Mouse (Mus musculus) embryonic facial prominence, embryonic 11.5 days (tissue): ENCODE measurements at regions not wholly inside any gene's neighbourhood (a gene's known extent, or its start where the extent isn't known, plus 50 kb on each side); places are given as distances from the start of the nearest gene placed in this dataset.
A peak's percentile ranks its signal among the peaks of the same experiment; 100 is the strongest.

ENCODE experiments used
- ATAC-seq: fragments of 200-750 bp; cut with Nextera tagmentation; replicated peaks from 2 replicates; pipeline ENCODE4 v1.8.0; 2017; ENCODE audit warnings: low read depth; ENCODE audit not compliant: insufficient number of reproducible peaks, low FRiP score, low TSS enrichment
- DNase-seq: peaks from one replicate; pipeline ENCODE4 v3.0.0-alpha.2; 2015; ENCODE audit warnings: low spot score
- H3K27ac ChIP-seq: fragments of 300-500 bp; sonication (generic); replicated peaks from 2 replicates; pipeline ENCODE4 v1.5.1; 2014; ENCODE audit warnings: mild to moderate bottlenecking, low read depth, low read length, control low read depth
- H3K27me3 ChIP-seq: fragments of 300-500 bp; sonication (generic); 2 replicates; pipeline ENCODE4 v1.6.1; 2014; ENCODE audit warnings: mild to moderate bottlenecking, low read length, moderate library complexity, mixed read lengths; ENCODE audit not compliant: control insufficient read depth, insufficient read depth
- H3K36me3 ChIP-seq: fragments of 300-500 bp; sonication (generic); replicated peaks from 2 replicates; pipeline ENCODE4 v1.6.1; 2014; ENCODE audit warnings: low read depth, mild to moderate bottlenecking, low read length, moderate library complexity, mixed read lengths; ENCODE audit not compliant: control insufficient read depth, insufficient read depth
- H3K4me1 ChIP-seq: fragments of 300-500 bp; sonication (generic); 2 replicates; pipeline ENCODE4 v1.6.1; 2014; ENCODE audit warnings: low read length, mixed read lengths; ENCODE audit not compliant: control insufficient read depth, insufficient read depth
- H3K4me2 ChIP-seq: fragments of 300-500 bp; sonication (generic); 2 replicates; pipeline ENCODE4 v1.6.1; 2014; ENCODE audit warnings: low read depth, mild to moderate bottlenecking, control low read depth, low read length, moderate library complexity
- H3K4me3 ChIP-seq: fragments of 300-500 bp; sonication (generic); 2 replicates; pipeline ENCODE4 v1.5.1; 2014; ENCODE audit warnings: low read depth, low read length, control low read depth
- H3K9ac ChIP-seq: fragments of 300-500 bp; sonication (generic); replicated peaks from 2 replicates; pipeline ENCODE4 v1.6.1; 2014; ENCODE audit warnings: mild to moderate bottlenecking, control low read depth, low read length
- H3K9me3 ChIP-seq: fragments of 300-500 bp; sonication (generic); replicated peaks from 2 replicates; pipeline ENCODE4 v1.6.1; 2016; ENCODE audit warnings: mild to moderate bottlenecking, low read length, inconsistent platforms, mixed read lengths; ENCODE audit not compliant: control insufficient read depth
- WGBS: fragments of 180-500 bp; shearing (Covaris S2); extraction: QIAGEN DNeasy Blood & Tissue Kit; methylation state at CpG from one replicate; pipeline ENCODE4 v1.1.7; 2014; 5-methylcytosine and 5-hydroxymethylcytosine counted together

GRCm38 (mm10) chr11:71371871-71372270 lies 141.3 kb upstream of the Nlrp1b start:
- H3K9ac ChIP-seq, result no peak overlapping the region
- DNase-seq (no peak), ATAC-seq (no peak)
- H3K27me3 ChIP-seq, result no peaks in the 10 kb centered on the region
- H3K36me3 ChIP-seq, result no peaks in the 10 kb centered on the region
- H3K4me3 ChIP-seq, result no peak overlapping the region
- H3K9me3 ChIP-seq, result no peaks in the 10 kb centered on the region
- WGBS, result 62% methylated on average over 5 of the region's 5 CpGs
- H3K4me2 ChIP-seq, result no peak overlapping the region
- no peak overlapping the region for H3K27ac ChIP-seq
- H3K4me1 ChIP-seq, result no peaks in the 10 kb centered on the region

- H3K9ac ChIP-seq, result no peak overlapping the region
- ATAC-seq, result no peak
- H3K36me3 ChIP-seq, result no peaks in the 10 kb centered on the region
- no peak overlapping the region for H3K27ac ChIP-seq
- no peak overlapping the region for H3K4me2 ChIP-seq
- no peaks in the 10 kb centered on the region for H3K9me3 ChIP-seq
- WGBS, result 73% methylated on average over 5 of the region's 5 CpGs
- no peak overlapping the region for H3K4me3 ChIP-seq
- no peaks in the 10 kb centered on the region for H3K4me1 ChIP-seq
- DNase-seq, result no peak
- no peaks in the 10 kb centered on the region for H3K27me3 ChIP-seq
These were observed 144.6 kb upstream of the Nlrp1b start for GRCm38 (mm10) chr11:71375132-71375531.

- Histone ChIP-seq H3K27ac (no peak overlapping the region), H3K9ac (no peak overlapping the region), H3K27me3 (no peaks in the 10 kb centered on the region), H3K4me2 (no peak overlapping the region), H3K9me3 (no peaks in the 10 kb centered on the region), H3K4me1 (no peaks in the 10 kb centered on the region), H3K36me3 (no peaks in the 10 kb centered on the region), H3K4me3 (no peak overlapping the region)
- ATAC-seq, result no peak
- no peak for DNase-seq
- 81% methylated on average over 4 of the region's 4 CpGs for WGBS
These were observed 157.9 kb upstream of the Nlrp1b start for GRCm38 (mm10) chr11:71388411-71388810.

GRCm38 (mm10) chr11:71389659-71390058 lies 159.1 kb upstream of the Nlrp1b start:
- Histone ChIP-seq H3K4me1 (no peaks in the 10 kb centered on the region), H3K9me3 (no peaks in the 10 kb centered on the region), H3K27me3 (no peaks in the 10 kb centered on the region), H3K36me3 (no peaks in the 10 kb centered on the region), H3K27ac (no peak overlapping the region), H3K4me2 (no peak overlapping the region), H3K9ac (no peak overlapping the region), H3K4me3 (no peak overlapping the region)
- DNase-seq (peak; percentile 68), ATAC-seq (no peak; the same call in 1 of the 2 replicates)
- 24% methylated on average over 7 of the region's 7 CpGs for WGBS

- Histone ChIP-seq H3K9ac (no peak overlapping the region), H3K4me1 (no peaks in the 10 kb centered on the region), H3K27me3 (no peaks in the 10 kb centered on the region), H3K36me3 (no peaks in the 10 kb centered on the region), H3K4me2 (no peak overlapping the region), H3K4me3 (no peak overlapping the region), H3K9me3 (no peaks in the 10 kb centered on the region), H3K27ac (no peak overlapping the region)
- DNase-seq (no peak), ATAC-seq (no peak)
- 75% methylated on average over 3 of the region's 3 CpGs for WGBS
These were observed 159.6 kb upstream of the Nlrp1b start for GRCm38 (mm10) chr11:71390151-71390550.

- Histone ChIP-seq H3K36me3 (no peaks in the 10 kb centered on the region), H3K4me1 (no peaks in the 10 kb centered on the region), H3K4me3 (no peak overlapping the region), H3K27me3 (no peaks in the 10 kb centered on the region), H3K9me3 (no peaks in the 10 kb centered on the region), H3K27ac (no peak overlapping the region), H3K4me2 (no peak overlapping the region), H3K9ac (no peak overlapping the region)
- DNase-seq (no peak), ATAC-seq (no peak)
- whole genome bisulfite sequencing, result 87% methylated on average over 3 of the region's 3 CpGs
These were observed 160.1 kb upstream of the Nlrp1b start for GRCm38 (mm10) chr11:71390616-71391015.

- Histone ChIP-seq H3K9ac (no peak overlapping the region), H3K4me1 (no peaks in the 10 kb centered on the region), H3K36me3 (no peaks in the 10 kb centered on the region), H3K27ac (no peak overlapping the region), H3K9me3 (no peaks in the 10 kb centered on the region), H3K4me3 (no peak overlapping the region), H3K27me3 (no peaks in the 10 kb centered on the region), H3K4me2 (no peak overlapping the region)
- DNase-seq (no peak), ATAC-seq (no peak)
- 84% methylated on average over 5 of the region's 5 CpGs for WGBS
These were observed 162.9 kb upstream of the Nlrp1b start for GRCm38 (mm10) chr11:71393406-71393805.

- no peak for DNase-seq
- H3K36me3 ChIP-seq, result no peaks in the 10 kb centered on the region
- H3K27ac ChIP-seq, result no peak overlapping the region
- H3K4me1 ChIP-seq, result no peaks in the 10 kb centered on the region
- 65% methylated on average over 4 of the region's 4 CpGs for WGBS
- no peaks in the 10 kb centered on the region for H3K27me3 ChIP-seq
- H3K9me3 ChIP-seq, result no peaks in the 10 kb centered on the region
- H3K4me2 ChIP-seq, result no peak overlapping the region
- no peak overlapping the region for H3K9ac ChIP-seq
- no peak for ATAC-seq
- no peak overlapping the region for H3K4me3 ChIP-seq
These were observed 164.5 kb upstream of the Nlrp1b start for GRCm38 (mm10) chr11:71395023-71395422.
